Mouse (Mus musculus) heart, postnatal 10 days (tissue): ENCODE measurements around the gene Sertad2. TPM values are rescaled to one million over a fixed set of nuclear protein-coding genes. Genes with fewer than 3 reads are reported as not detected.

Source experiments
- DNase-seq, 2 experiments: peaks; one replicate each; pipeline ENCODE4 v3.0.0; 2021
- intact Hi-C: fragments of 180-260 bp; cut with DNase I; formaldehyde crosslinking; loops from one replicate; pipeline ENCODE4 v1.15.1; 2025
- total RNA-seq, 2 experiments: library from RNA; stranded (reverse); gene quantifications; 2 replicates each; pipeline ENCODE4 v1.2.3; 2021

The Sertad2 gene
- total RNA-seq, 2 experiments from 2014 or later = 21.1 to 23.7 TPM

DNA sequence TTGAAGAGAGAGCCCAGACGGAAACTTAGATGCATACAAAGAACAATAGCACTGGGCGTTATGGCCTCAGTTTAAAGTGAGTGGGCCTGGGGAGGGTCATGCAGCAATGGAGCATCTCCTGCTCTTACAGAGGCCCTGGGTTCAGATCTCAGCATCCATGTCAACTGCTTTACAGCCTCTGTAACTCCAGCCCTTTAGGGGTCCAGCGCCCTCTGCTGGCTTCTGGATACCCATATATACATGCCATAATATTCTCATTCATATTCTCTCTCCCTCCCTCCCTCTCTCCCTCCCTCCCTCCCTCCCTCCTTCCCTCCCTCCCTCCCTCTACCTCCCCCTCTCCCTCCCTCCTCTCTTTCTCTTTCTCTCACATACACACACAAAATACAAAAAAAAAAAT, 49.0 kb downstream of the Sertad2 start:
- DNase-seq = no peak
- intact Hi-C loops = loop anchor here (5.0 kb wide), 1 partner anchor 45 kb away; no protein-coding TSS in a partner anchor

DNA sequence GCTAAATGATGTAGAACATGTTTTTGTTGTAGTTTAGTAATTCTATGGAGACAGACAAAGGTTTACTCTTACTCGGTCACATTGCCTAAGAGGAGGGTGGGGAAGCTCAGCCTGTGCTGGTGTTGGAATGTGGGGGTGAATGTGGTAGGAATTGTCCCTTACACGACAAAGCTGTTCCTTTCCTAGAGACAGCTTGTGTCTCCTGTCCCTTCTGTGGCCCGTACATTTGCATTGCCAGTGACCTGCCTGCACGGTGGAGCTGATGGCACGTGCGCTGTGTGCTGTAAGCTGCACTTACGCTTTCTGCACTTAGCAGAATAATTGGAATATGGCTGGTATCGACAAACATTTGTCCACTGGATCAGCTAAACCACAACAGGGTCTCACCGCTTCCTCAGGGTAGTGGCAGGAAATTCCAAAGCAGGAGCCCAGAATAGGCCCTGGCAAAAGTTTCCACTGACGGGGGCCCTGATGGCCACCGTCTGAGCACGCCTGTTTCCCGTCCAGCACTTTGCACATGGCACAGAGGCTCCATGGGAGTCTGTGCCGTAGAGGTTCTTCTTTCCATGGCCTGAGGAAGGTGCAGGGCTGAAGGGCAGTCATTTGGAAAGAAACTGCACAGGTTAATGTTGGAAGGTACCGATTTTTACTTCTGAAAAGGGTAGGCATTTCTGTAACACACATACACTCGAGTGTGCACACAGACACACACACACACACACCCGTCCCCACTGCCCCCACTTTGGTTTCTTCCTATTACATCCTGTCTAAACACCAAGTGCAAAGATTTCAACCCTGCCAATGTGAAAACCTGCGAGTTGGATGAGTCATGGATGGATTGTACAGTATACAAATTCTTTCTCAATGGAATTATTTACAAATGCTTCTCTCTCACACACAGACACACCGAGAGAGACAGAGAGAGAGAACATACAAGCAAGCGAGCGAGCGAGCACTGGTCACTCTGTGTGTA, 51.5 kb downstream of the Sertad2 start:
- intact Hi-C loops = loop anchor here (5.0 kb wide), 1 partner anchor 47 kb away; no protein-coding TSS in a partner anchor
- DNase-seq = peak; percentile 56 to 58

DNA sequence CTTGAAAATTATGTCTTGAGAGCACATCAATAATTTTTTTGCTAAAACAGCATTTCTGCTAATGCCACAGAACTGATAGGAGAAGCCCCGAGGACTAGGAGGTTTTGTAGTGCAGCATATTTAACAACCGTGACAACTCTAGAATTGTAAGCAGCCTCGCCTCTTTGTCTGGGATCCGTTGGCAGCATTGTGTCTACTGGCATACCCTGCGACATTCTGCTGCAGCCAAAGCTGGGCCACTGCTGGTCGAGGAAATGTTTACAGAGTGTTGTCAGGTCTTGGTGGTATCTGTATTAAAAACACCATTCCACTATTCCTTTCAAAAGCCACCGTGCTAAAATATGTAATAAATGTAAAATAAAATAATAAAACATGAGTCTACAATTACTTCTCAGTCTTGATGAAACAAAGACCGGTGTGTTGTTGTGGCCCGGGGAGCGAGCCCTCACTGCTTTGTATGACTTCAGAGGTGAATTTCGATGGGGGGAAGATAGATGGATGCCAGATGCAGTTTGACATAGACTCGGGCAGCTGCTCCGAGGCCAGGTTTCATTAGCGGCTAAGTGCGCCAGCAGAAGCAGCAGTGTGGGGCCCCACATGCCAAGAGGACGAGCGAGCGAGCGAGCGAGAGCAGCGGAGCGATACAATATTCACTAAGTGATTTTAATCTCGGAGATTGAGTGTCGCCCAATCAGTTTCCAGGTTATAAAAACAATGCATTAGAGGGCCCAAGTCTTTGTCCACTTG, 60.2 kb downstream of the Sertad2 start:
- DNase-seq = peak; percentile 30 to 49
- intact Hi-C loops = no loop called here

DNA sequence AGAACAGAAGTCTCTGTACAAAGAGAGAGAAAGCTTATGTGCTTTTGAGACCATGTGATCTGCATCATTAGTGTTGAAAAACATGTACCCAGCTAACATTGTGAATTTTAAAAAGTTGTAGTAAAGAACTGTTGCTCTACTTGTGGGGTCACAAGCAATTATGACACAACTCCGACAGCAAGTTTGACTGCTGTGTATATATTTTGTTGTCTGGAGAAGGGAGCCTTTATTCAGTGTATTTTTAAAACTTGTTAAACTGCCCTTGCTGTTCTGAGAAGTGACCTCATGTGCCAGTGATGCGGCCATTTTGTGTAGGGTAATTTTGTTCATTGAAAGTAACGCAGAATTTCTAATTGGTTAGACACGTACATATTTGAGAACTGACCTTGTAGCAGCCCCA, 61.1 kb downstream of the Sertad2 start:
- intact Hi-C loops = no loop called here
- no peak for DNase-seq

DNA sequence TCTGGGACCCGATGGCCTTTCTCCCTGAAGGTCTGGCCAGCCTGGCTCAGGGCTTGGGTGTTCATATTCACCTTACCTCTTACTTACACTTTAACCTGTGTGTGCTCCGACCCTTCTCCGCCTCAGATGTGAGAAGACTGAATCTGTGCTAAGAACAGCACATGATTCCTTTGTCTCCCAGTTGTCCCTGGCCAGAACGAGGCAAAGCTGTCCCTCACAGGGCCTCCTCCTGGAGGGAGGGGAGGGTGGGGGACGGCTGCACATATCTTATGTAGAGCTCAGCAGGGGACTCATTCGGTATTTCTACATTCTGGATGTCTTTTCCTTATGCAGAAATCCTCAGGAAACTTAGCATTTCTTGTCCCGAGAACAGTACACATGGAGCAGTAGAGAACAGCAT, 62.6 kb downstream of the Sertad2 start:
- DNase-seq = no peak
- intact Hi-C loops = no loop called here

DNA sequence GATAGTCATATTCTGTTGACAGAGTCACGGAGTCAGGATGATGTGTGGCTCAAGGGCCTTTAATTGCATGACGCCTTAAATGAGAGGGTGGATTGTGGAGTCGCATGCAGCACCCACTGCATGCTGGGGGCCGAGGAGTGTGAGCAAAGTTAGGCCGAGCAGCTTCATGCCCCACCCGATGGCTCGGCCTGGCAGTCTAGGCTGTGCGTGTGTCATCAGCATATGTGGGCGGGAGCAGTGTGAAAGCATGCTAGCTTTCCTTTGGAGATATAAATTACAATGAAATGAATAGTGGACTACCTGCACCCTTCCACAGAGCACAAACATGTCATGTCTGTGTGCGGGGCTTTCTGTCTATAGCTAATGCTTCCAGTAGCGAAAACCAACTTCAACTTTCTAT, 65.4 kb downstream of the Sertad2 start:
- no peak for DNase-seq
- intact Hi-C loops = no loop called here

DNA sequence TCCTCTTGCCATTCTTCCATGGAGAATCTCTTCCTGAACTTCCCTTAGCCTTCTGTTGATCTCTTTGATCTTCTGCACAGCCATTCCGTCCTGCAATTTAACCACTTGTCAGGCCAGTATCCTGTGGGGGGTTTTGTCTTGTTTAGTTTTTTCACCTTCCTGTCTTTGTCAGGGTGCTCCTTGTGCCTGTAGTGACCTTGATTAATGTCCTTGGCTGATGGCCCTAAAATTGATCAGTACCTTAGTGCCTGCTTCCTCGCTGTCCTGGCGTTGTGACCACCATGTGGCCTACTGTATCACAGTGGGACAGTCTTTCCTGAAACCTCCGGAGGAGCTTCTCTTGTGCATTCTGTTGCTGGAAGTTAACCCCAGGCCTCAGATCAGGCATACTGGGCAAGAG, 70.2 kb downstream of the Sertad2 start:
- intact Hi-C loops = no loop called here
- no peak for DNase-seq

DNA sequence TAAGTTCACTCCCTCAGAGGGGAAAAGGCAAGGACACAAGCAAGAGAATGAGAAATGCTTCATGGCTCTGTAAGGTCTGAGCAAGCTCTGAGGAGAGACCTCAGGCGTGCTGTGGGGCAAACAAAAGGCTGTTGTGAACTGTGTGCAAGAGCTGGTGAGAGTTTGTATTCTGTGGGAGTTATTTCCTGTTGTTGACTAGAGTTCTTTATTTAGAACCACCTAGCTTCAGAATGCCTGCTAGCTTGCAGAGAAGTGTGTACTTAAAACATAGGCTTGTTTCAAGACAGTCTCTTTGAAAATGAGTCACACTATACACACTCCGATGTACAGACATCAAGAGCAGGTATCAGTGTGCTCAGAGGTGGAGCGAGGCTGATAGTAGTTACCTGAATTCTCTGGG, 73.0 kb downstream of the Sertad2 start:
- intact Hi-C loops = no loop called here
- peak; percentile 34 to 35 for DNase-seq

DNA sequence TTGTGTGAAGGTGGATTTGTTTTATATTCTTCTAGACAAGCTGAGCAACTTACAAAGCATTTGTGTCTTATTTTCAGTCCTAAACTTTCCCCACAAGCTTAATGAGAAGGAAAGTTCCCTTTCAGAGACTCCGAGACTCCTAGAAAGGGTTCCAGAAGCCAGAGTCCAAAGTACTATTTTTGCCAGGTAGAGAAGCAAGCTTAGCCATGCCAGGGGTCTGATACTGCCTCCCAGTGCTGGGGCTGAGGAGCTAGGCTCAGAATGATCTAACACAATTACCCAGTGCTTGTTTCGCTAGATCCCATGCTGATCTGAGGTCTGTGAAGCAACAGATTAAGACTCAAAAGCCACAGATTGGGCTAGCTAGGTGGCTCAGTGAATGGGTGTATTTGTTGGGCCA, 84.1 kb downstream of the Sertad2 start:
- intact Hi-C loops = no loop called here
- no peak for DNase-seq

DNA sequence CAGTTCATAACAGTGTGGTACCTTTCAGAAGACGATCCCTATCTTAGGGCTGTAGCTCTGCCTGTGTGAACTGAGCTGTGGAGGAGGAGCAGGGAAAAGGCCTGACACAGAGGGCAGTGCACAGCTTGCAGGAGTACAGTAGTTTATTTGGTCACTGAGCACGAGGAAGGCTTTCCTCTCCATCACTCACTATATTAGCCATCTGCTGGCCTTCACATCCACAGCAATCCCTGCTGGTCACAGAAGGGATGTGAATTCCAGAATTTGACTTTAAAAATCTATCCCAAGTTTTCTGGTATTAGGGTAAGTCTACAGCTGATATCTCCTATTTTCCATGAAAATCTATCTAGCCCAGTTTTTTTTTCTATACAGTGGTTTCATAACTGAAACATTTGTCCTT, 85.2 kb downstream of the Sertad2 start:
- no peak for DNase-seq
- intact Hi-C loops = no loop called here

DNA sequence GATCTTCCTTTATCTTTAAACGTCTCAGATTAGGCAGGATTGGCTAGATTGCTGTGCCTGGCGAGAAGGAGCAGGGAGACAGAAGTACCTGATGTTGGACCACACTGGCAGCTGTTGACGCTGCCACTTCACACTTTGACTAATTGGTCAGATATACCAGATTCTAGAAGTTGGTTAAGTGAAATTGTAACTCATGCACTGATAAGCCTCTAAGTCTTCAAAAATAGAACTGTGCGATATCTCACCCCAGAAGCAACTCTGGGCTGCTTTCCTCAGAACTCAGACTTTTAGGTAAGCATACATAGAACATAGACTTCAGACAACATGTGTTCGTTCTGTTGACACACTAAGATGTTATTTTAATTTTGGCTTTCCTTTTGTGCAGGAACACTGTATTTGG, 86.6 kb downstream of the Sertad2 start:
- intact Hi-C loops = loop anchor here (5.0 kb wide), 1 partner anchor 113 kb away; the partner anchor contains the start of gene Aftph
- no peak for DNase-seq

DNA sequence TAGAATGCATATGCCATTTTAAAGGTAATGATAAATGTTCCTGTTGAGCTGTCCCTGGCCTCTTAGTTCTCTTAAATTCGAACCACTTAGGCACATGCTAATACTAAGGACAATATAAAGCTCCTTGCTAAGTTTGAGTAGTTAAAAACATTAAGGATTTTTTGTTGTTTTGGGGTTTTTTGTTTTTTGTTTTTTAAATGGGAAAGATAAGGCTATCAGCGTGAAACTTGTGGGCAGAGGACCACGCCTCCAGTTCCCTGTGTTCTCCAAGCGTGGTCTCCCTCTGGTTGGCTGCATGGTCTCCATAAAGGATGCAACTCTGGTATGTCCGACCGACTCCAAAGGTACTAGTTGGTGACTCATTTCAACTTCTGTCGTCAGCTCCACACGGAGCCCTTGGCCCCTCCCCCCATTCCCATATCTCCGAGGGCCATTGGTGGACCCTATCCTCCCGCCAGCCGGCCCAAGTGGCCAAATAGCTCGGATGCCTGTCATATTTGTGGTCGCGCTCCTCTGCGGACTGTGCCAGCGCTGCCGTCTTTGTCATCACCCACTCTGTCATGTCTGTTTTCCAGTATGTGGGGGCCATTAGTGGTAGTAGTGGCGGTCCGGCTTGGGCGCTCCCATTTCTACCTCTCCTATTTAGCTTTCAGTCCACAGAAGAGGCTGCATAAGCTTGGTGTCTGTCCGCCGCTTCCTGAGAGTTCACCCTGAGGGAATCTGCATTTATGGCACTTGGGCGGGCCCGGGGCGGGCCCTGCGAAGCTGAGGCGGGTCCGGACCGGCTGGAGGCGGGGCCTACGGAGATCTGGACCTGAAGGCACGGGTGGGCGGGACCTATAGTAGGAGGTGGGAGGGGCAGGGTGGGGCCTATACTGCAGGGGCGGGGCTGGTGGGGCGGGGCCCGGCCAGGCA, 88.2 kb downstream of the Sertad2 start:
- peak; percentile 96 to 97 for DNase-seq
- intact Hi-C loops = loop anchor here (5.0 kb wide), 1 partner anchor 111 kb away; the partner anchor contains the start of gene Aftph

DNA sequence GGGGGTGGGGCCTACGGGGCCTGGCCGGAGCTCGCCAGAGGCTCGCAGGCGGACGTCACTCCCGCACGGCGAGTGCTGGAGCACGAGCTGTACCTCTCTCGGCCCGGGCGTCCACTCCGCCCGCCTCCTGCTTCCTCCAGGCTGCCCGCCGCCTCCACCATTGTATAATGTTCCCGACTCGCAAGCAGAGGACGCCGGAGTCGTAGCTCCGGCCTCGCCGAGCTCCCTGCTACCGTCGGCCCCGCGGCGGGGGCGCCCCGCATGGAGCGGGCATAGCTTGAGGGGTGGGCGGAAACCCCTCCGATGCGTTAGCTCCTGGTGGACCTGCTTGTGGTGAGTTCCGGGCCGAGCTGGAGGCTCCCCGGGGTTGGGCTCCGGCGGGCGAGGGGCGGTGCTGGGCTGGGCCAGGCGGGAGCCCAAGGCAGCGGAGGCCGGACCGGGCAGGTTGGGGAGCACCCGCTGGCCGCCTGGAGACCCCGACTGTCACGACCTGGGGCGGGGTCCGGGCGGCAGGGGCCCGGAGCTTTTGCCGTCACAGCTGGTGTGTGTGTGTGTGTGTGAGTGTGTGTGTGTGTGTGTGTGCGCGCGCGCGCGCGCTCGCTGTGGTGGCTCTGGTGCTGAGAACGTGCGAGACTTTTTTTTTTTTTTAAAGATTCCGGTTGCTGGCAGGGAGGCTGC, 89.0 kb downstream of the Sertad2 start:
- intact Hi-C loops = loop anchor here (2.0 to 5.0 kb wide), 2 partner anchors 89 to 110 kb away; partner anchors contain the start of genes Aftph and Sertad2
- peak in 1 of 2 experiments; percentile 86 for DNase-seq

DNA sequence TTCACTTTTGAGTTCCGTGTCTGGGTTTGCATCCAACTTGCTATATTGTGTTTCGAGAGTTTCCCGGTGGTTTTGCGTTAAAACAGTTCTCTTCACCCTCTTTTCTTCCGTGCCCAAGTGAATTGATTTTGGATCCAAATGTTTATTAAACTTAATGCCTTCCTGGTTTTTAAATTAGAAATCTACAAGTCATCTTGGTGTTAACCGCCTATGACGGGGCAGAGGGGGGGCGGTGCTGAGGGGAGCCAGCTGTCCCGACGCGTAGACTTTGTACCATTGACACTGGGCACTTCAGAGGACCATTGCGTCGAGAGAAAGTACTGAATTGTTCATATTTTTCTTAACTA, 89.5 kb downstream of the Sertad2 start:
- peak; percentile 74 to 77 for DNase-seq
- intact Hi-C loops = loop anchor here (2.0 to 5.0 kb wide), 2 partner anchors 90 to 110 kb away; partner anchors contain the start of genes Aftph and Sertad2

DNA sequence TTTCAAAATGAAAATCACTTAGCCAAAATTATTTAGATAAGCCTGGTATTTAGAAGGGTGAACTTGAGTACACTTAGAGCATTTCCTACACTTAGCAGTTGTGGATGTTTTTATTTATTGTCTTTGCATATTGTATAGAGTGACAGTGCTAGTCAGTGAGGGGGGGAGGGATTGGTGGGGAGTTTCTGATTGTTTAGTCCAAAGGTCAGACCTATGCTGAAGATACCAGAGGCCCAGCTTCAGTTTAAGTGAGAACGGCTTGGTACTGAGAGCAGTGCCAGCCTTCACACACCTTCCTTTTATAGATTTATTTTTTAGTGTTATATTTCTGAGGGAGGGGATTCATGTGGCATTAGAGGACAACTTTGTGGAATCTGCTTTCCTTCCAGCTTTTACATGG, 91.5 kb downstream of the Sertad2 start:
- intact Hi-C loops = loop anchor here (5.0 kb wide), 1 partner anchor 108 kb away; the partner anchor contains the start of gene Aftph
- DNase-seq = no peak

DNA sequence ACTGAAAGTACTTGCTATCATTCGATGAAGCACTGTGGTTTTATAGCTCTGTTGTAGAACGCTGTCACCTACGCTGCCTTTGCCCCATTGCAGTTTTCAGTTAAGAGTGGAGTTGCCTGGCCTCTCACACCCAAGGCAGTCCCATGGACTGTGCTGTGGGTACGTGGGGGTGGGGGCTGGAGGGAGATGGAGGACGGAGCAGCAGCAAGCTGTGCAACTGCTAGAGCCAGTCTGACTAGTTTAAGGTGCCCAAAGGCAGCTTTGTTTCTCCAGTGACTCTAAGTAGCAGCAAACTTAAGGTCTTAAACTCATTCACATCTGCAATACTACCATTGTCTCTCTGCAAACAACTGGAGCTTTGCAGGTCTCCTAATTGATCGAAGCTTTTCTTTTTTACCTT, 92.6 kb downstream of the Sertad2 start:
- intact Hi-C loops = no loop called here
- no peak for DNase-seq

DNA sequence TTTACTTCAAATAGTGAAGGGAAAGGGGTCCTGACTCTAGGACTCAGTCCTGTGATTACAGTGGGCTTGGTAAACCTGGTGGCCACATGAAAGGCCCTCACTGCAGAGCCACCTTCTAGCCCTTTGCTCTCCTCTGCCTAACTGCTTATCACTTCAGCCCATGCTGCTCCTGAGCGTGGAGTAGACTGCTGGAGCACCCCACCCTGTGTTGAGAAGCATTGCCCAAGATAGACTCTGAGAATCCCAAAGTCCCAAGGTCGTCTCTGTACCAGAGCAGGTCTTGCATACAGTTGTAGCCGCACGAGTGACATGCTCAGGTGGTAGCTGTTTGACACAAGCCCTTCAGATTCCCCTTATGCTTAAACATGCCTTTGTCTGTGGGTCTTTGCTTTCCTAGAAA, 93.1 kb downstream of the Sertad2 start:
- DNase-seq = no peak
- intact Hi-C loops = no loop called here

DNA sequence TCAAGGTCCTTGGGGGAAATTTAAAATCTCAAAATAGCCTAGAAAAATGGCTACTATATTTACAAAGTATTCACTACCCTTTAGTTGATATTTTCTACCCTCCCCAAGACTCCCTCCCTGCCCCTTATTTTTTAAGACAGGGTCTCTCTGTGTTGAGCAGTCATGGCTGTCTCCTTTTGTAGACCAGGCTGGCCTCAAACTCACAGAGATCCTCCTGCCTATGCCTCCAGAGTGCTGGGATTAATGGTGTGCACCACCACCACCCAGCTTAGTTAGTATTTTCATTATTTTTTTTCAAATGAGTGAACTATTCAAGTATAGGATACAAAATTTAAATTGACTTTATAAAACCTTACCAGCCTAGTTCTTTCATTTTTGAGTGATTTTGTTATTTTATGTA, 94.0 kb downstream of the Sertad2 start:
- intact Hi-C loops = no loop called here
- DNase-seq = no peak

DNA sequence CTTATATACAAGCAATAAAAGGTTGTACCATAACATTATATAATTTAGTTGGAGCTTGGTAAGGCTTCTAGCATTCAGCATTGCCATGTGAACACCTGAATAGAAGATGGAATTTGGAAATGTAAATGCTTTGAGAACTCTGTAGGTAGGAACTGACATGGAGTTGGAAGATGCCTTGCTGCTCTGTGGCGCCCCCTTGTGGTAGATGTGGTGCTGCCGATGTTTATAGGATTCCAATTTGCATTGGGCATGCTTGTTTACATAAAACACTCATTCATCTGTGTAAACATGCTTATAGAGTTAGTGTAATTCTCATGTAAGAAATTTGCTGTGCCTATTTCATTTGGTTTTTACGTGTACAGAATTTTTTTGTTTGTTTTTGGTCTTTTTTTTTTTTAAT, 95.8 kb downstream of the Sertad2 start:
- peak; percentile 80 to 89 for DNase-seq
- intact Hi-C loops = loop anchor here (2.0 kb wide), 3 partner anchors 52 to 184 kb away; no protein-coding TSS in a partner anchor
